Mouse (Mus musculus): ENCODE data around the gene Znrf2.
"Not testable (repeated sequence)": the region's sequence is repeated elsewhere in the genome, so short reads cannot be mapped to it uniquely, and the experiment has no call there.

- TF ChIP-seq TAL1 (conservative IDR thresholded peaks at IDR 0.05; ENCODE audit: low read depth, low read length); CTCF (IDR thresholded peaks at IDR 0.05; ENCODE audit: low read depth, low read length); GATA1 (IDR thresholded peaks at IDR 0.05; ENCODE audit: borderline replicate concordance, low read length); POLR2AphosphoS5 (IDR thresholded peaks at IDR 0.05; ENCODE audit: insufficient replicate concordance, low read depth, low read length); GATA2 (IDR thresholded peaks at IDR 0.05; ENCODE audit: borderline replicate concordance, low read depth, low read length): not testable (repeated sequence)
These were observed 7.8 kb downstream of the Znrf2 start for GRCm38 (mm10) chr6:54824561-54824960.

Data from G1E (cell line).